Mouse (Mus musculus): Measurements from ENCODE around the gene Pcnx2. TPM values are rescaled to one million over a fixed set of nuclear protein-coding genes. Genes with fewer than 3 reads are reported as not detected.

The Pcnx2 gene
- 9.5 and 9.8 TPM in 2 replicates for polyA plus RNA-seq (2012; rRNA removed)

DNA sequence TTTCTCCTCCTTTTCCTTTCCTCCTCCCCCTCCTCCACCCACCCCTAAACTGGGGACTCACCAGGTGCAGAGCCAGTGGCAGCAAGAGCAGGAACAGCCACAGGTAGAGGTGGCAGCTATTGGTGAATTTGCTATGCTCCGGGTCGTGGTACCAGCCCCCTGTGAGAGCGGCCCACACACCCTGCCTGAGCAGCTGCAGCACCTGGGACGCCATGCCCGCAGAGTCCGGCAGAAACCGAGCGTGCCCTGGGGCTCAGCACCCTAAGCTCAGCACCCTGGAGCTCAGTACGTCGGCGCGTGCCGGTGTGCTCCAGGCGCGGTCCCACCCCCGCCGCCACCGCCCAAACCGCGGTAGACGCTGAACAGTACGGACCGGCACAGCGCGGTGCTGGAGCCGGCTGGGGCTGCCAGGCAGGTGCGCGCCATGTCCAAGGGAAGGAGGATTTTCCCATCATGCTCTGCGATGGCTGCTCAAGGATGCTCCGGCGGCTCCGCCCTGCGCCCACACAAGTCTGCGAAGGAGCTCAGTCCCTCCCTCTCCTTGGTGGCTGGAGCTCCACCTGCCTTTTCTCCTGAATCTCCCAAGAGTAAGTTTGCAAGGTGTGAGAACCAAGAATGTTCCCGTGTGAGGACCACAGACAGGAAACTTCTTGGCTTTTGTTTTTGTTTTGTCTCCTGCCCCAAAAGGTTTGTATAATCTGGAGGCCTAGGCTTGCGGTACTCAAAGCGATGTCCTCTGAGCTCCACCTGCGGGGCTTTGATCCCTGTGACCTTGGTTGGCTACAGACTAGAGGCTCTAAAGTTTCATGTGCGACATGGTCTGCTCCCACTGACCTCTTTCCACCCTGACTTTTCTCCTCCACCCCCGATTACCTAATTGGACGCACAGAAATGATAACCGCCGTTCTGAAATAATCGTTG is at the start of gene Pcnx2:
Gene Pcnx2 (minus strand): TSS at position 450 of the 921 bp plus-strand sequence.

DNA sequence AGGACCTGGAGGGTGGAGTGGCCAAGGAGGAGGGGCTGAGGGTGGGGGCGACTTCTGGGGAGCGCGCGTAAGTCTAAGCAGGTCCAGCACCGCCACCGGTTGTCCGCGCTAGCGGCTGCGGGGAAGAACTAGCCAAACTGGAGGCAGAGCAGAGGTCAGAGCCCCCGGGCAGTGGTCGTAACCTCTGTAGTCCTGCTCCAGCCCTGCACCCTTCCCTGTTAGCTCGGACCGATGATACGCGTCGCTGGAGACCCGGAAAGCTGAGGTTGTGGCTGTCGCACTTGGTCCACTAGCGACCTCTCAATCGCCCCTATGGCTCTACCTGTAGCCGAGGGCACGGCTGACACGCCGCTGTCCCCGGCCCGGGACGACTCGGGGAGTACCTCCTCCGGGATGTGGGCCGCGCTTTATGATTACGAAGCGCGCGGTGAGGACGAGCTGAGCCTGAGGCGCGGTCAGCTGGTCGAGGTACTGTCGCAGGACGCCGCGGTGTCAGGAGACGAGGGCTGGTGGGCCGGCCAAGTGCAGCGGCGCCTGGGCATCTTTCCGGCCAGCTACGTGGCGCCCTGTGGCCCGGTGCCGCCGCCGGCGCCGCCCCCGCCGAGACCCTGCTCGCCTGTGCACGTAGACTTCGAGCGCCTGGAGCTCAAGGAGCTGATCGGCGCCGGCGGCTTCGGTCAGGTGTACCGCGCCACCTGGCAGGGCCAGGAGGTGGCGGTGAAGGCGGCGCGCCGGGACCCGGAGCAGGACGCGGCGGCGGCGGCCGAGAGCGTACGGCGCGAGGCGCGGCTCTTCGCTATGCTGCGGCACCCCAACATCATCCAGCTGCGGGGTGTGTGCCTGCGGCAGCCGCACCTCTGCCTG is 12.5 kb upstream of the Pcnx2 start, which contains the start of gene Map3k21:
Gene Map3k21 (plus strand): TSS at position 86 of the 864 bp plus-strand sequence.

DNA sequence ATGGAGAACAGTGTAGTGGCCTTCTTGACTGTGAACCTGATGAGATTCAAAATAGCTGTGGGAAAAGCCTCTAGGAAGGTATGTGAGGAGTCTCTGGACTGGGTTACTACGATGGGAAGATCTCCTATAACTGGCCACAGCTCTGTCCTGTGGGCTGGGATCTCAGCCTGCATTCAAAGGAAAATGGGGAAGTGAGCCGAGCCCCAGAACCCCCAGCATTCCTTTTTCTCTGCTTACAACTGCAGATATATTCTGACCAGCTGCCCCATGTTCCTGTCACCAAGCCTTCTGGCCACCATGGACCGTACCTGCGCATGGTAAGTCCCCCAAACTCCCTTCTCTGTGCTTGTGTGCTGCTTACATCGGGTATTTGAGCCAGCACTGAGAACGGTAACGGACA is 168.4 kb downstream of the Pcnx2 start, which contains the start of gene Ntpcr:
Gene Ntpcr (plus strand): TSS at position 218 of the 400 bp plus-strand sequence.

Other genes with a start within 250 kb of the Pcnx2 start
- 4.2 and 4.4 TPM in 2 replicates for gene Map10, start 228.5 kb downstream of the Pcnx2 start, polyA plus RNA-seq (2012; rRNA removed)
- gene Ntpcr, start 168.4 kb downstream of the Pcnx2 start, polyA plus RNA-seq (2012; rRNA removed), result 29.5 and 30.1 TPM in 2 replicates
- gene Map3k21, start 12.1 kb upstream of the Pcnx2 start, polyA plus RNA-seq (2012; rRNA removed), result 0.49 and 0.68 TPM in 2 replicates
- gene Kcnk1, start 96.9 kb upstream of the Pcnx2 start, polyA plus RNA-seq (2012; rRNA removed), result 7.4 and 11.6 TPM in 2 replicates